In the genomic region with DNA sequence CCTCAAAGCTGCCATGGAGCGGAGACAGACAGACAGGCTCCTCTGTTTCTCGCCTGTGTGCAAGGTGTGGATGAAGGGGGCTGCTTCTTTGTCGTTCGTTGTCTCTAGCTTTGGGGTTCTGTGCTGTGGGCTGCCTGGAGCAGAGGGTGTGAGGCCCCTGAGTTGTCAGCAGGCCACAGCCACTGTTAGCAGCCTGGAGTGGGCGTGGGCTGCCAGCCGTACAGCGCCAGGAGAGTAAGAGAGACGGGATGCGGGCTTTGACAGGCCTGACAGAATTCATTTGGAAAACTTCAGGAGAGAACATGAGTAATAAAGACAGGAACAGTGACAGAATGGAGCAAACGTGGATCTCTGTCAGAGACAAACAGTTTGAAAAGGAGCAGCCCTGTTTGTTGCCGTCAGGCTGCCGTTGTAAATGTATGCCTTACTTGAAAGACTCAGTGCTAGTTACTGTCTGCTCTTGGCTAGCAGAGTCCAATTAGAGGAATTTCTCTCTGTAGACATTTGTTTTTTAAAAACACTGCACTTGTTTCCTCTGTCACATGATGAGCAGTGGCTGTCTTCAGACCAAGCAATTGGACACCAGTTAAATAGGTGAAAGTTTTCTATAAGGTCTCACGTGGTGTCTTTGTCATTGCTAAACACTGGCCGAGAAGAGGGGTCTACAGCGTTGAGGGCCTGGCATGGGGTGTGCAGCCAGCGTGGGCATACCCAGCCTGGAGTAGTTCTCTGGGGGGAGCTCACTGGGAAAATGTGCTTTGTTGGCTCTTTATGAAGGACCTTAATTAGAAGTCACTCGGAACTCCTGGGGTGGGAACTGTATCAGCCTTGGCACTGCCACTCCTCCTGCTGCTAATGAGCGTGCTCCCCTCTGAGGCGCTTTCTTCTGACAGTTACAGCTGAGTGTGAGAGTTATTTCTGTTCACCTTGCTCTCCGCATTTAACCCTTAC, we compare ENCODE assay signal across 9 mouse cellular contexts.
DNase-seq lines count a peak whose midpoint lies in the region; ATAC-seq lines count a peak whose summit lies in the region.
"Had no signal": no experiment of that assay in that cellular context is flagged by ENCODE, and none has a peak within 500 bp of the region (broad histone marks: within the 10 kb centered on the region; RNA-seq: fewer than 3 reads in every experiment).

No protein-coding gene starts in this region.

- peaks cover 2% of the 10 kb centered on the region; the same call in 1 of the 2 replicates for H3K4me1 ChIP-seq in lung, embryonic 16.5 days (replicated peaks; ENCODE audit: control insufficient read depth, insufficient read depth, low read length)
- H3K4me1 ChIP-seq in hindbrain, embryonic 10.5 days (replicated peaks), result peaks cover 51% of the 10 kb centered on the region
- peaks cover 47% of the 10 kb centered on the region for H3K4me1 ChIP-seq in neural tube, embryonic 12.5 days

- no peak overlapping the region for H3K4me2 ChIP-seq in lung, embryonic 16.5 days (ENCODE audit: low read depth, low read length)
- peak overlapping the region; percentile 29 for H3K4me2 ChIP-seq in neural tube, embryonic 12.5 days (replicated peaks)
- H3K4me2 ChIP-seq: lung, embryonic 15.5 days had no signal

- no peaks in the 10 kb centered on the region for H3K27me3 ChIP-seq in lung, embryonic 16.5 days (ENCODE audit: control insufficient read depth, insufficient read depth, low read depth, low read length)
- H3K27me3 ChIP-seq in hindbrain, embryonic 10.5 days (ENCODE audit: insufficient read depth, poor library complexity, severe bottlenecking), result no peaks in the 10 kb centered on the region
- H3K27me3 ChIP-seq in neural tube, embryonic 12.5 days (replicated peaks), result no peaks in the 10 kb centered on the region
- H3K27me3 ChIP-seq: lung, embryonic 15.5 days had no signal

- ATAC-seq in lung, embryonic 16.5 days (ENCODE audit: low read depth), result peak; percentile 47; the same call in 1 of the 2 replicates
- ATAC-seq in neural tube, embryonic 12.5 days (ENCODE audit: low FRiP score, low read depth), result peak; percentile 61

- no peak overlapping the region for H3K9ac ChIP-seq in lung, embryonic 16.5 days (ENCODE audit: low read length)
- H3K9ac ChIP-seq in neural tube, embryonic 12.5 days, result peak overlapping the region; percentile 2; the same call in 1 of the 2 replicates
- H3K9ac ChIP-seq: lung, embryonic 15.5 days had no signal

- WGBS in lung, embryonic 16.5 days, result 47% methylated on average over 20 of the region's 20 CpGs
- 37% methylated on average over 20 of the region's 20 CpGs for WGBS in hindbrain, embryonic 10.5 days
- WGBS in neural tube, embryonic 12.5 days, result 21% methylated on average over 20 of the region's 20 CpGs

- no peaks in the 10 kb centered on the region for H3K36me3 ChIP-seq in lung, embryonic 16.5 days (ENCODE audit: control insufficient read depth, insufficient read depth, low read length)
- H3K36me3 ChIP-seq in hindbrain, embryonic 10.5 days, result peaks cover 22% of the 10 kb centered on the region
- peaks cover 10% of the 10 kb centered on the region for H3K36me3 ChIP-seq in neural tube, embryonic 12.5 days
- H3K36me3 ChIP-seq: lung, embryonic 15.5 days had no signal

- H3K9me3 ChIP-seq in lung, embryonic 16.5 days (ENCODE audit: control insufficient read depth, low read length), result no peaks in the 10 kb centered on the region
- no peaks in the 10 kb centered on the region for H3K9me3 ChIP-seq in hindbrain, embryonic 10.5 days
- no peaks in the 10 kb centered on the region for H3K9me3 ChIP-seq in neural tube, embryonic 12.5 days
- H3K9me3 ChIP-seq: lung, embryonic 15.5 days had no signal

- H3K4me3 ChIP-seq in lung, embryonic 16.5 days (ENCODE audit: low read length), result no peak overlapping the region
- no peak overlapping the region for H3K4me3 ChIP-seq in hindbrain, embryonic 10.5 days
- no peak overlapping the region for H3K4me3 ChIP-seq in neural tube, embryonic 12.5 days
- H3K4me3 ChIP-seq: lung, embryonic 15.5 days had no signal

- H3K27ac ChIP-seq in lung, embryonic 16.5 days (ENCODE audit: low read length), result no peak overlapping the region
- peak overlapping the region; percentile 31; the same call in 1 of the 2 replicates for H3K27ac ChIP-seq in hindbrain, embryonic 10.5 days
- H3K27ac ChIP-seq in neural tube, embryonic 12.5 days, result peak overlapping the region; percentile 11; the same call in 1 of the 2 replicates
- H3K27ac ChIP-seq: lung, embryonic 15.5 days had no signal

- peak; percentile 3 to 55 for DNase-seq in adrenal gland, adult (ENCODE audit: inconsistent age in 2 of 2, low spot score in 1 of 2)
- no peak for DNase-seq in adrenal gland, postnatal 25 days
- DNase-seq in lung, postnatal 36 days, result no peak
- no peak for DNase-seq in hindbrain, embryonic 10.5 days (ENCODE audit: low spot score)
- no peak for DNase-seq in urinary bladder, postnatal 10 days (ENCODE audit: low spot score)
- DNase-seq in MN1 (ENCODE audit: low spot score), result no peak

Comparison
In these comparisons a context has a peak if more than half of its experiments do, and no peak if none do; other contexts are left out.
1. DNase-seq: peak in adrenal gland, adult (2 of 2); none in adrenal gland, postnatal 25 days (single experiment), lung, postnatal 36 days (single experiment), hindbrain, embryonic 10.5 days (single experiment), urinary bladder, postnatal 10 days (single experiment) and MN1 (single experiment).